Mouse (Mus musculus): ENCODE data around the gene Stxbp4.

GRCm38 (mm10) chr11:90652603-90653002 is 14.7 kb upstream of the Stxbp4 start:
- TF ChIP-seq CTCF (IDR thresholded peaks at IDR 0.05; ENCODE audit: borderline replicate concordance, insufficient read depth, low read length) (no peak), POLR2A (IDR thresholded peaks at IDR 0.05; ENCODE audit: low read depth, low read length) (no peak)

All from embryonic fibroblast, embryonic 13.5 days (primary cell).